Mouse (Mus musculus) cortical plate, adult 2 months (tissue): ENCODE results near the gene Calu. TPM values are rescaled to one million over a fixed set of nuclear protein-coding genes. Genes with fewer than 3 reads are reported as not detected.

ENCODE experiments used
- H3K27ac ChIP-seq: fragments of 200-500 bp; 2 replicates; pipeline ENCODE4 v1.5.1; 2012; ENCODE audit warnings: low read length, control low read depth, inconsistent platforms; ENCODE audit not compliant: insufficient read depth
- H3K4me1 ChIP-seq: fragments of 200-500 bp; 2 replicates; pipeline ENCODE4 v1.6.1; 2011; ENCODE audit warnings: low read length; ENCODE audit not compliant: control insufficient read depth, insufficient read depth
- H3K4me3 ChIP-seq: fragments of 200-500 bp; 2 replicates; pipeline ENCODE4 v1.5.1; 2011; ENCODE audit warnings: mild to moderate bottlenecking, low read length, control low read depth; ENCODE audit not compliant: insufficient read depth
- CTCF ChIP-seq: fragments of 200-500 bp; IDR thresholded peaks from 2 replicates; pipeline ENCODE4 v1.5.1; 2011; ENCODE audit warnings: mild to moderate bottlenecking, control low read depth, low read length; ENCODE audit not compliant: insufficient read depth; ENCODE audit errors: extremely low read depth
- POLR2A ChIP-seq: fragments of 200-500 bp; IDR thresholded peaks from 2 replicates; pipeline ENCODE4 v1.6.1; 2011; ENCODE audit warnings: mild to moderate bottlenecking, low read length, control low read depth; ENCODE audit not compliant: insufficient read depth; ENCODE audit errors: extremely low read depth
- polyA plus RNA-seq: library from polyadenylated mRNA; depleted of rRNA; stranded (reverse); fragments of >200 nt; gene quantifications from 2 replicates; pipeline ENCODE4 v1.2.3, GENCODE M21; 2012; rRNA removed

Calu gene
- polyA plus RNA-seq, 1 experiment: 67.4 TPM

- Histone ChIP-seq H3K4me1 (peaks cover 4% of the 10 kb centered on the region), H3K4me3 (peak overlapping the region; percentile 82), H3K27ac (no peak overlapping the region)
- no peak for TF ChIP-seq CTCF
- no peak for TF ChIP-seq POLR2A
These were observed 49.7 kb downstream of the Calu start for GRCm38 (mm10) chr6:29397575-29397974.

- Histone ChIP-seq H3K4me1 (peaks cover 4% of the 10 kb centered on the region), H3K27ac (no peak overlapping the region), H3K4me3 (no peak overlapping the region)
- no peak for TF ChIP-seq CTCF
- no peak for TF ChIP-seq POLR2A
These were observed 52.0 kb downstream of the Calu start for GRCm38 (mm10) chr6:29399851-29400250.

GRCm38 (mm10) chr6:29402693-29403342 lies 54.9 kb downstream of the Calu start:
- TF ChIP-seq POLR2A: no peak
- 0 out of 2 replicates have a peak, but pooled peaks have one; percentile 1 for TF ChIP-seq CTCF
- H3K4me3 ChIP-seq: no peak overlapping the region
- peaks cover 7% of the 10 kb centered on the region for H3K4me1 ChIP-seq
- no peak overlapping the region for H3K27ac ChIP-seq

- TF ChIP-seq POLR2A (no peak), CTCF (no peak)
- Histone ChIP-seq H3K4me1 (peaks cover 6% of the 10 kb centered on the region), H3K27ac (no peak overlapping the region), H3K4me3 (no peak overlapping the region)
These were observed 58.5 kb downstream of the Calu start for GRCm38 (mm10) chr6:29406412-29406811.

GRCm38 (mm10) chr6:29415446-29415845 lies 67.6 kb downstream of the Calu start:
- no peak overlapping the region for H3K27ac ChIP-seq
- H3K4me3 ChIP-seq: no peak overlapping the region
- H3K4me1 ChIP-seq: no peaks in the 10 kb centered on the region
- TF ChIP-seq CTCF (no peak), POLR2A (no peak)

- H3K27ac ChIP-seq: no peak overlapping the region
- H3K4me3 ChIP-seq: no peak overlapping the region
- TF ChIP-seq POLR2A (no peak), CTCF (no peak)
- no peaks in the 10 kb centered on the region for H3K4me1 ChIP-seq
These were observed 72.7 kb downstream of the Calu start for GRCm38 (mm10) chr6:29420596-29420995.

- no peak for TF ChIP-seq POLR2A
- TF ChIP-seq CTCF: no peak
- H3K4me1 ChIP-seq: no peaks in the 10 kb centered on the region
- H3K27ac ChIP-seq: no peak overlapping the region
- H3K4me3 ChIP-seq: no peak overlapping the region
These were observed 77.2 kb downstream of the Calu start for GRCm38 (mm10) chr6:29425118-29425517.

- no peak overlapping the region for H3K27ac ChIP-seq
- TF ChIP-seq POLR2A (no peak), CTCF (no peak)
- no peaks in the 10 kb centered on the region for H3K4me1 ChIP-seq
These were observed 78.5 kb downstream of the Calu start for GRCm38 (mm10) chr6:29426331-29426730.

More at GRCm38 (mm10) chr6:29426331-29426730, 78.5 kb downstream of the Calu start:
- no peak overlapping the region for H3K4me3 ChIP-seq

Other genes starting within 250 kb of the Calu start
- gene Rbm28, start 183.1 kb upstream of the Calu start, polyA plus RNA-seq: 55.8 and 57.5 TPM in 2 replicates
- gene Prrt4, start 168.5 kb upstream of the Calu start, polyA plus RNA-seq: 2.6 and 3.2 TPM in 2 replicates
- 64.4 and 65.6 TPM in 2 replicates for gene Impdh1, start 131.7 kb upstream of the Calu start, polyA plus RNA-seq
- 12.3 and 12.9 TPM in 2 replicates for gene Hilpda, start 75.6 kb upstream of the Calu start, polyA plus RNA-seq
- 1.7 and 3.0 TPM in 2 replicates for gene Fam71f2, start 68.5 kb upstream of the Calu start, polyA plus RNA-seq
- not detected in 2 replicates for gene Fam71f1, start 28.9 kb upstream of the Calu start, polyA plus RNA-seq
- gene Opn1sw, start 40.4 kb downstream of the Calu start, polyA plus RNA-seq: 0.19 and 0.42 TPM in 2 replicates
- 148 and 150 TPM in 2 replicates for gene Ccdc136, start 48.2 kb downstream of the Calu start, polyA plus RNA-seq
- gene Flnc, start 85.2 kb downstream of the Calu start, polyA plus RNA-seq: 0.54 and 0.55 TPM in 2 replicates
- gene Atp6v1f, start 119.6 kb downstream of the Calu start, polyA plus RNA-seq: 403 and 411 TPM in 2 replicates
- 0.17 TPM in 1 of 2 replicates, not detected in the other for gene Atp6v1fnb, start 123.4 kb downstream of the Calu start, polyA plus RNA-seq
- 4.1 and 4.6 TPM in 2 replicates for gene Kcp, start 159.9 kb downstream of the Calu start, polyA plus RNA-seq
- 5.2 and 6.1 TPM in 2 replicates for gene Irf5, start 178.6 kb downstream of the Calu start, polyA plus RNA-seq